Mouse (Mus musculus) layer of hippocampus, adult 18-20 months (tissue): ENCODE measurements at regions not wholly inside any gene's neighbourhood (a gene's known extent, or its start where the extent isn't known, plus 50 kb on each side); places are given as distances from the start of the nearest gene placed in this dataset.
A peak's percentile ranks its signal among the peaks of the same experiment; 100 is the strongest.

Source experiments
- DNase-seq, 2 experiments: peaks; one replicate each; pipeline ENCODE4 v3.0.0; 2022; ENCODE audit warnings: low spot score in 2 of 2

DNA sequence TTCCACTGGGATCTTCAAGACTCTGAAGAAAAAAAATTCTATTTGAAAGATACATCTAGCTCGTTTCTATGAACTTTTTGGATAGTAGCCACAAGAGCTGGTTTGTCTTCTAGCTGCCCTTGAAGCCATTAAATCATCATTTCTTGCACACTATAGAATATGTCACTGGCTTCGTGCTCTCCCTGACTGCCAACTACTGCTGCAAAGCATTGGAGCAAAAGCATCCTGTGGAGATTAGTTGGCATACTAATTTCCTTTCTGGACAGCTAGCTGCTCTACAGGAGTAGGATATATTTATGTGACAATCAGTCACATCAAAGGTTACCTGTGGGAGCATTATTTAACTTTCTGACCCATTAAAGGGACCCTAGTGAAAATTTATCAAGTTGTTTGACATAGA is 243.1 kb downstream of the Pdgfc start:
- no peak for DNase-seq

DNA sequence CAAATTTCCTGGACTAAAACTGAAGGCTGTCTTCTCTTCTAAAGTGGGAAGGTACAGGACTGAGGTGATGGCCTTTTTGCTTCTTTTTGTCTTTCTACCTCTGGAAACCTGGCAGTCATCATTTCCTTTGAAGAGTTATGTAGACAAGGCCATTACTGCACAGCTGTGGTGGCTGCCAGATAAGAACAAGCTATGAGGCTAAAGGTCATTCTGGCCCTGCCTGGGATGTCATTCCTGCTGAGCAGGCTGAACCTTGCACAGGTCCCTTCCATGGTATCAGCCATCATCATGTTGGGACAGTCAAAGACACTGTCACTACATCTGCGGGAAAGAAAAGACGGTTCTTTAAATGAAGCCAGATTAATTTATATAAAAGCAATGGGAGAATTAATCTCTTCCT is 253.5 kb downstream of the Pdgfc start:
- DNase-seq = no peak

DNA sequence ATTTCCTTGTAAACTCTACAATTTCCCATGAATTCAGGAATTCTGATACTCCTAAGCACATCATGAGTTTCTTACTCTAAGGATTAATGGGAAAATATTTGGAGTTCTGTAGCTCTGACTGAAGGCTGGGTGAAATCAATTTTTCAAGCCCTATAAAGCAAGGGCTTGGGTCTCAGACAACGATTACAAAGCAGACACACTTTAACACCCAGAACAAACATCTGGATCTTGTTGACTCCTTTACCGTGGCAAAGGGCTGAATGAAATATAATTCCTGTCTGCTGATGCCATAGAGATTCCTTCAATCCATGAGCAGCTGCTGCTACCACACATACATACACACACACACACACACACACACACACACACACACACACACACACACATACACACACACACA is 256.2 kb downstream of the Pdgfc start:
- DNase-seq = no peak

DNA sequence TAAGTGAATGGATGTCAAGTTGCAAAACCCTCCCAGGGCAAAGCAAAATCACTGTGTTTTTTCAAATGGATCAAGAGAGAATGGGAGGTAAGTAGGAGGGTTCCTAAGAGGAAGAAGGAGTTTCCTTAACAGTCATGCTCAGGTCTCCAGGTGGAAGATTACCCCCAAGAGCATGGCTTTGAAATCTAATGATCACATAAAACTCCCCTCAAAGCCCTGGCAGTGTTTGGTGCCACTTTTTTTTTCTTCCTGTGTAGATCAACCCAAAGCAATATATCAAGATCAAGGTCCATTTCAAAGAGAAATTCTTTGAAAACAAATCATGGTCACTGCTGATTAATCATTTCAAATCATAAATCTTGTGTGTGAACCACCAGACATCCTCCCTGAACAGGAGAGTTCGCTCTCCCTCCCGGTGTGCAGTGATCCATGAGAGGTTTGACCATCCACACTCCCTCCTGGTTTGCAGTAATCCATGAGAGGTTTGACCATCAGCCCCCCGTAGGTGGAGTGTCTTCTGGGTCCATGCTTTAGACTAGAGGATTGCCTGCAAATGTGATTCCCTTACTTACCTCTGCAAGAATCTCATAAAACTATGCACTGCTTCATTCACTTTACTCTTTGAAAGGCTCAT is 257.1 kb downstream of the Pdgfc start:
- no peak for DNase-seq

DNA sequence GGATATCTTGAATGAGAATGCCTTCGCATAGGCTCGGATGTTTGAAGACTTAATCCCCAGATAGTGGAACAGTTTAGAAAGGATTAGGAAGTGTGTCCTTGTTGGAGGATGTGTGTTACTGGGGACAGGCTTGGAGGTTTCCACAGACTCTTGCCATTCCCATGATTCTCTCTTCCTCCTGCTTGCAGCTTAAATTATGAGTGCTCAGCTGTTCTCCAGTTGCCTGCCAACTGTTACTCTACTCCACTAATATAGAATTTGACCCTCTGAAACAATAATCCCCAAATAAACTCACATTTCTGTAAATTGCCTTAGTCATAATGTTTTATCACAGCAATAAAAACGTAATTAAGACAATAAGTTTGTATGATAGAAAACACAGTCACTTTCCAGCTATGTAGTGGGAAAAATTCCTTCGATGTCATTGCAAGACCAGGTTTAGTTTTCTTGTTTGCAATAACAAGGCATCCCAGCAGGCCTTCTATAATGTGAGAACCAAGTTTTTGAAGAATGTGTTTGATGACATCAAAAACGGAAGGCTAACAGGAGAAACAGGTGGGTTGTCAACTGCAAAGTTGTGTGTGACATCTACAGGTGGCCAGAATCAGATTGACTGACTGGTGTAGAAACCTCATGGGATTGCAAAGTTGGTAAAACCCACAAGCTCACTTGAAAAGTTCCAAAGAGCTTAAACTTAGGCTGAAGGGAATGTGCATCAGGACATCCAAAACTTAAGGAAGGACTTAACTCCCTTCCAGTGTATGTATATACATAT is 268.0 kb downstream of the Pdgfc start:
- DNase-seq = no peak

DNA sequence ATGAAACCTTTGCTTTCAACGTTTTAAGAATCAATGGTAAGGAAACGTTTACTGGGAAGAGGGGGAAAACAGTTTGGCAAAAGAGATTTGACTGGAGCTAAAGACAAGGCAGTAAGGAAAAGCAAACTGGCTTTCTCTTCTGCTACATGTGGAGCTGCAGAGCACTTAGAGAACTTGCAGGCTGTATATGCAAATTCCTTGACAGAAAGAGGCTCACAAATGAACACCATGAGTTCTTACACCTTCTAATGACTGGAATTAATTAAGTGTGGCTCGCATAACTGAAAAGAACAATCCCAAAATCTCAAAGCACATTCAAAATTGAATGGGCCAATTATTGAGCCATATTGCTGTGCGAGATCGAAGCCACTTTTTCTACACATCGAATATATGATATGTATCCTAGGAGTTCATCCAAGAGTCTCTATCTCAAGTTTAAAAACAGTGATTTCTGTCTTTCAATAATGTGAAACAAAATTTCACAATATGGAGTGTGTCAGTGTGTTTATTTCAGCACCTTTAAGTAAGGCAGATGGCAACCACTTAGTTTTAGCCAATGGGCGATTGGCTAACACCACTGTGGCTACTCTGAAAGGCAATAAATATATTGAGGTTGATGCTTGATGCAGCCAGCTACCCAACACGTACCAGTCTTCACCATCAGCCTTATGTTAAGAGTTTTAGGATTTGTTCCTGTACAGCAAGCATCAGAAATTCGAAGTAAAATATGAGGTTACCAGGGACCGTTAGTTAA is 269.4 kb downstream of the Pdgfc start:
- DNase-seq = no peak

DNA sequence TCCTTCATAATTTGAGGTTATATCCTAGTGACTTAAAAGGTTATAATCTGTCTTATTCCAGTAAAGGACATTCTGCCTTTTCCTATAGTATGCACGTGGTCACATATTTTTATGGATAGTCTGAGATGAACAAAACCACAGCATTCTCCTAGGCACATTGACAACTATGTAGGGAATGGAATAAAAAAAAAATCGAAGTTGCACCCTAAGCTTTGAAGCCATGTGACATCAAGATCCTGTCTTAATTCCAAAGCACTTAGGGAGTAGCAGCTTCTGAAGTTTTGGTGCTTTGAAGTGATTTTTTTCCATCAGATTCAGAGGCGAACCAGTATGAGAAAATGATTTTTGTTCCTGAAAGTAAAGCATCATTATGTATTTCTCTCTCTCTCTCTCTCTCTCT is 290.6 kb downstream of the Pdgfc start:
- DNase-seq = no peak

DNA sequence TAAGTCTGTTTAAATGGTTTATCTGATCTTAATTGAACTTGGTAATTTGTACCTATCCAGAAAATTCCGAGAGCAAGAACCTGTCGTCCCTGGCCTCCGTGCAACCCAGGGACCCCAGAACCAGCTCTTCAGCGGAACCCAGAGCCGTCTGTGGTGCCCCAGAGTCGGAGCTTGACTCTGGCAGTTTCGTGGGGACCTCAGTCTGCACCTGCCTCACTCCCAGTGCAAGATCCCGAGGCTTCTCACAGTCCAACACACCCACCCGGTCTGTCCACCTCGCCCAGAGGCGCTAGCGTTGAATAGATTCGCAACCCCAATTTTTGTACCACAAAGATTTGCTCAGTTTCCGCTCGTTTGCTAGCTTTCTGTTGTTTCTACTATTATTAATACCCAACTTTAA is 315.5 kb downstream of the Pdgfc start:
- no peak for DNase-seq

DNA sequence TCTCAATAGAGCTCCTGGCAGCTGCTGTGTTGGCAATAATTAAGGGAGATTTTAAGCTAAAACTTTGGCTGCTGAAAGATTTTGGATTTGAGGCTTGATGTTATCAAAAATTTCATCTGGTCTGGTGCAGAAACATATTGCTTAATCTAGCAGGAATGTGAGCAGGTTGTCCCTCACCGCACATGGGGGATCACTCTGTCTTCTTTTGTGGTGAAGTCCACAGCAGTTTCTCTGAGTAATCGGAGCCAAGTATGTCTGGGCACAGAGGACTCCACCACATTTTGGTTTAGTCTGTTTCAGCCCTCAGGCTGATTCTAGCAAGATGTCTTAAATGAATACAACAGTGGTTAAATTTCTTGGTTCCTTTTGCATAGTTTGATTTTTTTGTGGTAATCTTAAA is 331.7 kb downstream of the Pdgfc start:
- DNase-seq = peak; percentile 0 to 18

DNA sequence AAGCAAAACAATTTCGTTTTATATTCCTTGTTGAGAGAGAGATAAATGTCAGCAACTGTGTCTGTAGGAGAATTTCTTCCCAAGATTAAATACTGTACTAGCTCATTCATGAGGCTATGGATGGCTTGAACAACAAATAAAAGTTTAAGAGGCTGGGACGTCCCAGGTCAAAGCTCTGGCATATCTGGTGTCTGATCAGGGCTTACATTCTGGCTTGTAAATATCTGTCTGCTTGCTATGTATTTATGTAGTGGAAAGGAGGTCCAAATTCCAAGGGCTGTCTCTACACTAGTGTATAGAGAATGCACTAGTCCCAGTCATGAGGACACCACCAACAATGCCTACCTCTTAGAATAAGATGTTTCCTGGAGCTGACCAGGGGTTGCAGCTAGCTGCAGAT is 332.4 kb downstream of the Pdgfc start:
- DNase-seq = no peak

DNA sequence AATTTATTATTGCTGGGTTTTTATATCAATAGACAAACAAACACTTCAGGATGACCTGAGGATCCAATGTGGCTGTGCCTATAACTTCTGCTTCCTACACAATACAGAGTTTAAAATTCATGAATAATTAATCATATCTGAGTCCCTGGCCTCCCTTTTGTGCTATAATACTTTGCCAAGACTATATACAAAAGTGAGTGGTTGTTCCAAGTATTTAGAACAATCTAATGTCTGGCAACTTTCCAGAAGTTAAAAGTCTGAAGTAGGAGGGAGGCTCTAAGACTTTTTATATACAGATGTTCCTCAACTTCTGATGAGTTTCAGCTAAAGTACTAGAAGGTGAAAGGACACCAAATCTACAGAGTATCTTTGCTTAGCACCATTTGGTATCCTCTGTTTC is 333.5 kb downstream of the Pdgfc start:
- DNase-seq = no peak

DNA sequence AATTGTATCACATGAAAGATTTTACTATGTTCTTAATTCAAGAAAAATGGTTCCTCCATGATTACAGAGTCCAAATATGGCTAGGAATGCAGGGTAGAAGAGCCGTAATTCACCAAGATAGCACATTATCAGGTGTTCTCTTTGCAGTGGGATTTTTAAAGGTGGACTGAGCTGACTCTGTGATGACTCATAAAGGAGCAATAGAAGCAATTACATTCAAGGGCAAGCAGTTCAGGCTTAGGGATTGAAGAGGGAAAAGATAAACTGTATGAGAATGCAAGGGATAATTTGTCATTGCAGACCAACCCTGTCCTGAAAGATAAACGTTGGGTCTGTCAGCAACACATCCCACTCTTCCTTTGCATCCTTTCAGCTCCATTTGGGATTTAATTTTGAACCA is 339.8 kb downstream of the Pdgfc start:
- DNase-seq = no peak

DNA sequence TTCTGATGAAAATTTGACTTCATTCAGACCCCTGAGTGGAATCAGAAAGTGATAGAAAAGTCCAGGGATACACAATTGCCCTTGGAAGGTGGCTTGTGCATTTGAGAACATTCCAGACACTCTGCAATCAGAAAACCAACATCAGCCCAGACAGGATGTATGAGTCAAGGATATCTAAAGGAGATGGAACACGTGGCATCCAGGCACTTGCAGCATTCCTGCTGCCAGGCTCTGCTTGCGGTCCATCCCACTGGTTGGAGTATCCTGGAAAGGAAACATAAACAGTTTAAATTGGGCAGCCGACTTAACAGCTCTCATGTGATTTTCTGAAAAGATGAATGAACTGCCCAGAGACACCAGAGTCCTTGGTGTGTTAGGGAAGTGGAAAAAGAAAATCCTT is 341.2 kb downstream of the Pdgfc start:
- DNase-seq = no peak

DNA sequence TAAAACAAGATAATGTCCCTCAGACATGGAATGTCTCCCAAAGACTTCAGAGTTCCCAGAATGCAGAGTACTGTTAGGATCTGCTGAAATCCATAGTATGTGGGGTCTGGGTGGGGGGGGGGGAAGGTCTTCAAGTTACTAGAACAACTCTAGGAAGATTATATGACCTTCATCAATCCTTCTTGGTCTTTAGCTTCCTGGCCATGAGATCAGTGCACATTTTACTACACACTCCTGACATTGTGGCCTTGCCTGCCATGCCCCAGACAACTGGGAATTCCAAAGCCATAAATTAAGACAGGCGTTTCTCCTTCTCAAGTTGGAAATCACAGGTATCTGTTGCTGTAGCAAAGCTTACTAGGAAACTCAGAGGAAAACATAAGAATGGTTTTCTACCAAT is 343.1 kb downstream of the Pdgfc start:
- no peak for DNase-seq

DNA sequence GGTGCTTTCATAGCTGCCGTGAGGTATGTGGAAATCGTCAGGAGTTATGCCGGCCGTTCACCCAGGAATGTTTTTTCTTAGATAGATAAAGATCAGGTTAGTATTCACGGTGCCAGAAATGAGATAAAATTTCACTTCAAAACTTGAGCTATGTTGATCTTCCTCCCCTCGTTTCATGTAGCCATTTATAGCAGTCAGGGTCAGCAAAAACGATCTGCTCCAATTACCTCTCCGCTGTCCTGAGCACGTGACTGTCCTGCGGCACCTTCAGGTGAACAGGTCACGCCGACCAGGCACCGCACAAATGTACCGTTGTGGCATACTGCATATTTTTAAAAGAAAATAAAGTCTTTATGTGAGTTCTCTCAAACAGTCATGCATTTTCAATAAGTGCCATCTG is 350.7 kb downstream of the Pdgfc start:
- DNase-seq = no peak

DNA sequence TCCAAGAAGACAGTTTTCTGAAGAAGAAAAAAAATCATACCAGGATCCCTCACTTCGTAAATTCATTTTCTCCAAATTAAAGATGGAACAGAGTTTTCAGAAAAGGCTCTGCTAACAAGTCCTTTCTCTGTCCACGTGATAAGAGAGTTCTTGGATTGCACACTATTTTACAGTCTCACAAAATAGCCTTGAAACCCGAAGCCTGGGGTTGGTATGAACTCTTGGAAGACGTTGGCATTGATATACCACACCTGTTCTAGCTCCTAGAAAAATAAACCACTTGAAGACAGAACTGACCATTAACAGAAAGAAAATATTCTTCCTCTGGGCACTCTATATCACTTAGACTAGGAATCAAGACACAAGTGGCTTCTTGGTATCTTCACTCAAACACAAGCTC is 351.4 kb downstream of the Pdgfc start:
- DNase-seq = no peak

DNA sequence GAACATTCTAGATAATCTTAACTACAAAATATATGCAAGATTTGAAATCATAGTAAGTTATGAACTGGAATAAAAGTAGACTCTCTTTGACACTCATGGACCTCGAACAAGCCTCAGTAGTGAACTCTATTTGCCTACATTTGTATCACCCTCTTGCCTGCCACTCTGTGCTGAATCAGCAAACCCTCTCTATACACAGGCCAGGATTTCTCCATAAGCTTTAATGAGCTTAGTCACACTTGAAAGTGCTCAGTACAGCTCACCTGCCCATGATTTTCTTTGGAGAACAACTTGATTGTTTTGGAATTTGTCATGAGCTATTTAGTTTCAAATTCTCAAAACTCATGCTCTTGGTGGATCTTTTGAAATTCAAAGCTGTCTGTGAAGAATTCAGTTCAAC is 361.0 kb downstream of the Pdgfc start:
- DNase-seq = no peak

DNA sequence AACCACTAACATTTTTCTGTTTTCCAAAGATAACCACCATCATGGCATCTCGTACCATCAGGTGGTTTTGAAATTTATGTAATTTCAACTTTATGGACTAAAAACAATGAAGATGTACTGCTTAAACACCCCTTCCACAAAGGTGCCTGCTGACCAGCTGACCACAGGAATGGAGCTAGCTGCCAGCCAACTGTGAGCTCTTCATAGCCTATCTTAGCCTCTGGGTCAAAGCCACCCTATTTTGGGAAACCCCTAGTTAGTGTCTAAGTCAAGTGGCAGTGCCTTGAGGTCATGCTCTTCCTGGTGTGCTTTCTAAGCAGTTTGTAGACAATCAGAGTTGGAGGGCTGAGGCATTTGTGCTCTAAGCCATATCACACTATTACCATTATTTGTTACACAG is 364.8 kb downstream of the Pdgfc start:
- no peak for DNase-seq

DNA sequence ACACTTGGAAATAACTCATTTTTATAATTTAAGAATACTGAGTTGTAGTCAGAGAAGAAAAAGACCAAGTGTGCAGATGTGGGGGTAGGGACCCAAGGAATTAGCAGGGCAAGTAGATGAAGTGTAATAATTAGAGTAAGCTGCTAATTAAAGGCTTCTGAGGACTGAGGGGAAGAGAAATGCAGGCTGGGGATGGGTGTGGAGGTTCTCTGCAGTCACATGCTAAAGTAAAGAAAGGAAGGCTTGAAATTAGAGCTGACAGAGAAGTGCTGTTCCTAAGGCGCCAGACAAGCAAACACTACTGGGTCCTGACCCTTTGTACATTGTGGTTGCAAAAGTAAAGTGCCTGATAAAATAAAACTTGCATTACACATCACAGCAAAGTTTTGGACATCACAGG is 372.7 kb downstream of the Pdgfc start:
- no peak for DNase-seq

DNA sequence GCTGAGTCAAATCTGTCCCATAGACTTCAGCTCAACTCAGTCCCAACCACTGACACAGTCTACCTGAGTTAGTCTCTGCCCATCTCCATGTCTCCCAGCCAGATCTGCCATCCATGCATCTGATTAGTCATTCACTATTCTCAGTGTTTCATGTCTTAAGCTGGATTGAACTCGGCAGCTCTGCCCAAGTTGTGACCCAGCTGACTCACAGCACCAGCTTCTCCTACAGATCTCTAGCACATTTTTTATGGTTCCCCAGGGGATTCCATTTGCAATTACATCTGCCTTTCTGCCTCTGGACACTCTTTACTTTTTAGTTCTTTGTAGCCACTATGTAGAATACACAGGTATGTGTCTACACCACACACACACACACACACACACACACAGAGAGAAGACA is 385.7 kb downstream of the Pdgfc start:
- DNase-seq = no peak

DNA sequence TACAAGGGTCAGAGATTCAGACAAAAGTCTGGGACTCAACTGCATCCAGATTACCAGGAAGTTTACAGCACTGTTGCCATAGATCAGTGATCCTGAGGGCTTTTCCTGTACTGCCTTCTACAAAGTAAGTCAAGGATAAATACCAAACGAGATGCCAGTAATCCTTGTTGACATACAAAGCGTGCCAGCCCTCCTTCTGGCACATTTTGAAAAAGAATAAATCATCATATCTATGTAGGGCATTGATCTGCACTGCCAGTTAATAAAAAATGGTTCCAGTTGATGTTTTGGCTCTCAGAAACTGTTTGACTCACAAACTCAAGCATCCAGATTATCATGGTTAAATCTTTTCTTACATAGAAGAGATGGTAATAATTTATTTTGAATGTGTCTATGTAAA is 390.5 kb downstream of the Pdgfc start:
- no peak for DNase-seq
